Comparison of ENCODE assay signal across 22 mouse cellular contexts in the genomic region with DNA sequence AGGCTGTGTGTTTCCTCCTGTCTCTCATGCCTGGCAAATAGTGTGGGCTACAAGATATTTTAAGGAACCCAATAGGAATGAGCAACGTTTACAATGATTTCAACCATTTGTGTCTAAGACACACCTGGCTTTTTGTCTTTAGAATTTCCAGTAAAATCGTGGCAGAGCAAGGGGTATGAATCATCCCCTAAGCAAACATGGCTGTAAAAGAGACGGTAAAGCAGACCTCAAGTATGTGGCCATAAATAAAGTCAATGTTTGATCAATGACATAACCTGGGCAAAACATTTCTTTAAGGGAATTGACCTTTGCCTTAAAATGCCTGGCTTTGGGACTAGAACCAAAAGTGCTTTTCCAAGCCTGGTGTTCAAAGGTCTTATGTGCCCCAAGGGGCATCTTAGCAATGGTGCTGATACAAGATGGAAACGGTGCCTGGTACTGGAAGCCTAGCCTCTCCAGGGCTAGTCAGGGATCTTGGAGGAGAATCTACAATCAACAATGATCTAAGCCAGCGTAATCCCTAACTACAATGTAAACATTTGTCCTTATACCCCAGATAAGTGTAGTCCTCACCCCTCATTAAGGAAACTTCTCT. TPM values are rescaled to one million over a fixed set of nuclear protein-coding genes. Genes with fewer than 3 reads are reported as not detected.
DNase-seq lines count a peak whose midpoint lies in the region; ATAC-seq lines count a peak whose summit lies in the region.
"Had no signal": no experiment of that assay in that cellular context is flagged by ENCODE, and none has a peak within 500 bp of the region (broad histone marks: within the 10 kb centered on the region; RNA-seq: fewer than 3 reads in every experiment).

No protein-coding gene starts in this region.

- no peaks in the 10 kb centered on the region for H3K9me3 ChIP-seq in intestine, embryonic 14.5 days (ENCODE audit: control insufficient read depth, low read length)
- H3K9me3 ChIP-seq in intestine, embryonic 16.5 days (ENCODE audit: control insufficient read depth, low read length), result no peaks in the 10 kb centered on the region
- H3K9me3 ChIP-seq in stomach, embryonic 14.5 days (ENCODE audit: control insufficient read depth, low read depth, low read length), result no peaks in the 10 kb centered on the region
- H3K9me3 ChIP-seq: embryonic facial prominence, embryonic 12.5 days; heart, embryonic 13.5 days; hindbrain, embryonic 15.5 days had no signal

- H3K27ac ChIP-seq in intestine, embryonic 14.5 days (ENCODE audit: low read depth), result peak overlapping the region; percentile 51; the same call in 1 of the 2 replicates
- H3K27ac ChIP-seq in intestine, embryonic 16.5 days (ENCODE audit: low read length), result peak overlapping the region; percentile 50; the same call in 1 of the 2 replicates
- H3K27ac ChIP-seq in stomach, embryonic 14.5 days (ENCODE audit: low read length), result no peak overlapping the region
- H3K27ac ChIP-seq: embryonic facial prominence, embryonic 12.5 days; heart, adult 2 months; heart, embryonic 13.5 days; hindbrain, embryonic 15.5 days had no signal

- no peak overlapping the region for H3K4me3 ChIP-seq in intestine, embryonic 14.5 days (ENCODE audit: low read depth, low read length)
- H3K4me3 ChIP-seq in intestine, embryonic 16.5 days (ENCODE audit: low read length), result no peak overlapping the region
- no peak overlapping the region for H3K4me3 ChIP-seq in stomach, embryonic 14.5 days (ENCODE audit: low read depth, low read length)
- H3K4me3 ChIP-seq: embryonic facial prominence, embryonic 12.5 days; heart, adult 2 months; heart, embryonic 13.5 days; hindbrain, embryonic 15.5 days had no signal

- H3K9ac ChIP-seq in intestine, embryonic 14.5 days (ENCODE audit: low read length), result no peak overlapping the region
- H3K9ac ChIP-seq in intestine, embryonic 16.5 days (ENCODE audit: low read depth, low read length), result no peak overlapping the region
- no peak overlapping the region for H3K9ac ChIP-seq in stomach, embryonic 14.5 days (replicated peaks; ENCODE audit: low read depth, low read length)
- H3K9ac ChIP-seq: embryonic facial prominence, embryonic 12.5 days; heart, embryonic 13.5 days; hindbrain, embryonic 15.5 days had no signal

- peak; percentile 75 for ATAC-seq in intestine, embryonic 14.5 days (replicated peaks; ENCODE audit: low FRiP score, low TSS enrichment, low read depth)
- ATAC-seq in intestine, embryonic 16.5 days, result peak; percentile 81
- ATAC-seq in stomach, embryonic 14.5 days (ENCODE audit: insufficient number of reproducible peaks, insufficient read depth, low FRiP score, low read depth), result 0 out of 2 replicates have a peak, but pooled peaks have one; percentile 35
- no peak for ATAC-seq in activated CD4-positive, CD25-positive, alpha-beta regulatory T cell, adult 4 months
- ATAC-seq: forebrain, embryonic 16.5 days had no signal

- H3K4me2 ChIP-seq in intestine, embryonic 14.5 days (ENCODE audit: low read length), result peak overlapping the region; percentile 11; the same call in 1 of the 2 replicates
- H3K4me2 ChIP-seq in intestine, embryonic 16.5 days (ENCODE audit: low read depth, low read length), result no peak overlapping the region
- H3K4me2 ChIP-seq in stomach, embryonic 14.5 days (replicated peaks; ENCODE audit: low read depth, low read length), result no peak overlapping the region
- H3K4me2 ChIP-seq: embryonic facial prominence, embryonic 12.5 days; heart, embryonic 13.5 days; hindbrain, embryonic 15.5 days had no signal

- 23% methylated on average over 5 of the region's 5 CpGs for WGBS in intestine, embryonic 14.5 days
- 22% methylated on average over 5 of the region's 5 CpGs for WGBS in intestine, embryonic 16.5 days
- WGBS in stomach, embryonic 14.5 days, result 24% methylated on average over 5 of the region's 5 CpGs

- no peaks in the 10 kb centered on the region for H3K27me3 ChIP-seq in intestine, embryonic 14.5 days (replicated peaks; ENCODE audit: control insufficient read depth, insufficient read depth, low read length)
- no peaks in the 10 kb centered on the region for H3K27me3 ChIP-seq in intestine, embryonic 16.5 days (replicated peaks; ENCODE audit: control insufficient read depth, insufficient read depth, low read length)
- no peaks in the 10 kb centered on the region for H3K27me3 ChIP-seq in stomach, embryonic 14.5 days (ENCODE audit: control insufficient read depth, insufficient read depth, low read length)
- H3K27me3 ChIP-seq: embryonic facial prominence, embryonic 12.5 days; hindbrain, embryonic 15.5 days had no signal

- no peak for DNase-seq in intestine, embryonic 14.5 days (ENCODE audit: low spot score)
- peak; percentile 20 for DNase-seq in yolk sac, embryonic 10.5 days (ENCODE audit: low spot score)
- DNase-seq in testis, postnatal 14 days (ENCODE audit: low spot score), result no peak
- no peak for DNase-seq in cerebellum, postnatal 10 days
- DNase-seq: adrenal gland, adult 8-10 months; cerebellum, adult 18-20 months; cerebellum, postnatal 14 days; embryo, embryonic 11 days; gastrocnemius, postnatal 14 days; heart, adult 2 months; heart, postnatal 36 days had no signal

- no peaks in the 10 kb centered on the region for H3K4me1 ChIP-seq in intestine, embryonic 14.5 days (replicated peaks; ENCODE audit: control insufficient read depth, insufficient read depth, low read length)
- no peaks in the 10 kb centered on the region for H3K4me1 ChIP-seq in intestine, embryonic 16.5 days (ENCODE audit: control insufficient read depth, insufficient read depth, low read length)
- 0 out of 2 replicates have a peak, but pooled peaks cover 4% of the 10 kb centered on the region for H3K4me1 ChIP-seq in stomach, embryonic 14.5 days (ENCODE audit: control insufficient read depth, insufficient read depth, low read length)
- H3K4me1 ChIP-seq: embryonic facial prominence, embryonic 12.5 days; hindbrain, embryonic 15.5 days had no signal

- H3K36me3 ChIP-seq in intestine, embryonic 14.5 days (ENCODE audit: control insufficient read depth, insufficient read depth, low read length), result no peaks in the 10 kb centered on the region
- no peaks in the 10 kb centered on the region for H3K36me3 ChIP-seq in intestine, embryonic 16.5 days (ENCODE audit: control insufficient read depth, insufficient read depth, low read length)
- no peaks in the 10 kb centered on the region for H3K36me3 ChIP-seq in stomach, embryonic 14.5 days (ENCODE audit: control insufficient read depth, insufficient read depth, low read length)
- H3K36me3 ChIP-seq: embryonic facial prominence, embryonic 12.5 days; heart, embryonic 13.5 days; hindbrain, embryonic 15.5 days had no signal

RNA-seq across cellular contexts. Expression of gene Ffar4, which starts 13.8 kb away (rescaled TPM):
- 7.0 and 10.4 TPM in 2 replicates for polyA plus RNA-seq in intestine, embryonic 14.5 days (2014; fragmentation: Nextera tagmentation; extraction: Ambion mirVana)
- 5.9 and 7.5 TPM in 2 replicates for polyA plus RNA-seq in intestine, embryonic 16.5 days (2015; fragmentation: Nextera tagmentation; extraction: Ambion mirVana)
- 4.3 and 6.2 TPM in 2 replicates for polyA plus RNA-seq in stomach, embryonic 14.5 days (2014; fragmentation: Nextera tagmentation; extraction: Ambion mirVana)
- polyA plus RNA-seq in activated CD4-positive, CD25-positive, alpha-beta regulatory T cell, adult 4 months (2017; shearing (Covaris generic)), result under 1 TPM in 1 of 2 experiments, not detected in 1; 0.32 TPM
- polyA plus RNA-seq: embryonic facial prominence, embryonic 12.5 days; forebrain, embryonic 11.5 days; forebrain, embryonic 16.5 days; heart, postnatal 0 days; hindbrain, embryonic 11.5 days had no signal

RNA-seq across cellular contexts. Expression of gene Cep55, which starts 28.2 kb away (rescaled TPM):
- 31.3 and 32.8 TPM in 2 replicates for polyA plus RNA-seq in intestine, embryonic 14.5 days (2014; fragmentation: Nextera tagmentation; extraction: Ambion mirVana)
- 21.9 and 22.2 TPM in 2 replicates for polyA plus RNA-seq in intestine, embryonic 16.5 days (2015; fragmentation: Nextera tagmentation; extraction: Ambion mirVana)
- 28.5 and 33.3 TPM in 2 replicates for polyA plus RNA-seq in stomach, embryonic 14.5 days (2014; fragmentation: Nextera tagmentation; extraction: Ambion mirVana)
- 10 to 100 TPM; 11.9 to 14.7 TPM for polyA plus RNA-seq in activated CD4-positive, CD25-positive, alpha-beta regulatory T cell, adult 4 months (2017; shearing (Covaris generic))

RNA-seq across cellular contexts. Expression of gene Myof, which starts 39.7 kb away (rescaled TPM):
- 16.7 and 17.9 TPM in 2 replicates for polyA plus RNA-seq in intestine, embryonic 14.5 days (2014; fragmentation: Nextera tagmentation; extraction: Ambion mirVana)
- polyA plus RNA-seq in intestine, embryonic 16.5 days (2015; fragmentation: Nextera tagmentation; extraction: Ambion mirVana), result 6.5 and 9.2 TPM in 2 replicates
- 22.7 and 25.1 TPM in 2 replicates for polyA plus RNA-seq in stomach, embryonic 14.5 days (2014; fragmentation: Nextera tagmentation; extraction: Ambion mirVana)
- under 1 TPM; 0.19 to 0.27 TPM for polyA plus RNA-seq in activated CD4-positive, CD25-positive, alpha-beta regulatory T cell, adult 4 months (2017; shearing (Covaris generic))

RNA-seq across cellular contexts. Expression of gene Rbp4, which starts 42.1 kb away (rescaled TPM):
- polyA plus RNA-seq in intestine, embryonic 14.5 days (2014; fragmentation: Nextera tagmentation; extraction: Ambion mirVana), result 79.7 and 96.6 TPM in 2 replicates
- polyA plus RNA-seq in intestine, embryonic 16.5 days (2015; fragmentation: Nextera tagmentation; extraction: Ambion mirVana), result 54.0 and 78.5 TPM in 2 replicates
- polyA plus RNA-seq in stomach, embryonic 14.5 days (2014; fragmentation: Nextera tagmentation; extraction: Ambion mirVana), result 19.9 and 21.4 TPM in 2 replicates
- polyA plus RNA-seq in activated CD4-positive, CD25-positive, alpha-beta regulatory T cell, adult 4 months (2017; shearing (Covaris generic)), result not detected

RNA-seq across cellular contexts. Expression of gene Pde6c, which starts 49.6 kb away (rescaled TPM):
- polyA plus RNA-seq in intestine, embryonic 14.5 days (2014; fragmentation: Nextera tagmentation; extraction: Ambion mirVana), result 0.08 and 0.15 TPM in 2 replicates
- 0.06 and 0.13 TPM in 2 replicates for polyA plus RNA-seq in intestine, embryonic 16.5 days (2015; fragmentation: Nextera tagmentation; extraction: Ambion mirVana)
- 0.15 and 0.27 TPM in 2 replicates for polyA plus RNA-seq in stomach, embryonic 14.5 days (2014; fragmentation: Nextera tagmentation; extraction: Ambion mirVana)
- polyA plus RNA-seq in activated CD4-positive, CD25-positive, alpha-beta regulatory T cell, adult 4 months (2017; shearing (Covaris generic)), result not detected
- polyA plus RNA-seq: embryonic facial prominence, embryonic 12.5 days; forebrain, embryonic 11.5 days; gonadal fat pad, adult 2 months; heart, adult 2 months; heart, embryonic 13.5 days; heart, postnatal 0 days; hindbrain, embryonic 11.5 days had no signal
